Mouse (Mus musculus): ENCODE data around the gene Mafb. TPM values are rescaled to one million over a fixed set of nuclear protein-coding genes. Genes with fewer than 3 reads are reported as not detected.

Gene Mafb
- 22.5 and 23.2 TPM in 2 replicates for polyA plus RNA-seq (2015; fragmentation: Nextera tagmentation; extraction: Ambion mirVana)

DNA sequence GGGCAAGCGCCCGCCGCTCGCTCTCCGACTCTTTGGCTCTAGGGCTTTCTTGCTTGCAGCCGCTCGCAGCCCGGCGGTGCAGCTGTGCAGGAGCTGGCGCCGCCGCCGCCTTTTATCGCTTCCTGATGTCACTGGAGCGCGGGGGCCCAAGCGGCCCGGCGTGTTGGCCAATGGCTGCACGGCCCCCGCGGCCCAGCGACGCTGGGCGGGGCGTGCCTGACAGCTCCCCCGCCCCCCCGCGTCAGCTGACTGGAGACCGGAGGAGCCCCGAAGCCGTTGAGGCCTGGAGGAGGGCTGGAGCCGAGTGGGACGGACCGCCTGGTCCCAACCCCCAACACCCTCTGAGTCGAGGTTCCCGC is at the start of gene Mafb:
TSS of gene Mafb (minus strand) at position 86 of the 359 bp plus-strand sequence.
- H3K4me2 ChIP-seq, result peak within 1 kb of the TSS; percentile 87
- peak; percentile 91 for ATAC-seq (ENCODE audit: low FRiP score)
- H3K27me3 ChIP-seq, result peaks cover 79% of the 10 kb centered on the region
- no peaks in the 10 kb centered on the region for H3K9me3 ChIP-seq
- peak within 1 kb of the TSS; percentile 89 for H3K27ac ChIP-seq
- H3K9ac ChIP-seq, result peak within 1 kb of the TSS; percentile 83
- WGBS, result 0% methylated on average over 28 of the region's 37 CpGs
- peak within 1 kb of the TSS; percentile 62 for H3K4me3 ChIP-seq
- H3K36me3 ChIP-seq, result no peaks in the 10 kb centered on the region
- H3K4me1 ChIP-seq (replicated peaks), result peaks cover 52% of the 10 kb centered on the region

DNA sequence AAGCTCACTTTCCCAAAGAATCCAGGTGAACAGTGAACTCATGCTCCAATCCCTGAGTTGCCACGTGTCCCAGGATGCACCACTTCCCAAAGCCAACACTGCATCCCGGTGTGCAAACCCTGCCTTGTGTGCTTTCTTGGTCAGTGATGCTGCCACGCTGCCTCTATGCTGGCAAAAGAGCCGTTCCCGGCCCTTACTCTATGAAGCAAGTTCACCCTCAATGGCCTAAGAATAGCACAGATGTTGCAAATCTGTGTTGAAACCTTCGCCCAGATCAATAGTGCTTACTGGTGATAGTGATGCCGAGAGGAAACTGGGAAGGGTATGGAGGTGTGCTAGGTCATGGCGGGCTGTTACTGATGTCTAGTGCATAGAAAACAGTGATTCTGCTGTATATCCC is 48.3 kb upstream of the Mafb start:
- H3K4me3 ChIP-seq, result no peak overlapping the region
- no peaks in the 10 kb centered on the region for H3K36me3 ChIP-seq
- H3K27me3 ChIP-seq, result peaks cover 35% of the 10 kb centered on the region
- no peaks in the 10 kb centered on the region for H3K9me3 ChIP-seq
- WGBS, result 92% methylated on average over 8 of the region's 8 CpGs
- H3K9ac ChIP-seq, result no peak overlapping the region
- no peak overlapping the region for H3K27ac ChIP-seq
- ATAC-seq (ENCODE audit: low FRiP score), result no peak
- H3K4me2 ChIP-seq, result no peak overlapping the region
- peaks cover 5% of the 10 kb centered on the region; the same call in 1 of the 2 replicates for H3K4me1 ChIP-seq (replicated peaks)

- Histone ChIP-seq H3K4me1 (replicated peaks) (peaks cover 5% of the 10 kb centered on the region; the same call in 1 of the 2 replicates), H3K9ac (no peak overlapping the region), H3K4me3 (no peak overlapping the region), H3K9me3 (no peaks in the 10 kb centered on the region), H3K4me2 (no peak overlapping the region), H3K27me3 (peaks cover 35% of the 10 kb centered on the region), H3K36me3 (no peaks in the 10 kb centered on the region), H3K27ac (no peak overlapping the region)
- no peak for ATAC-seq (ENCODE audit: low FRiP score)
- WGBS, result 94% methylated on average over 11 of the region's 11 CpGs
Measured at GRCm38 (mm10) chr2:160414736-160415135, 47.9 kb upstream of the Mafb start.

DNA sequence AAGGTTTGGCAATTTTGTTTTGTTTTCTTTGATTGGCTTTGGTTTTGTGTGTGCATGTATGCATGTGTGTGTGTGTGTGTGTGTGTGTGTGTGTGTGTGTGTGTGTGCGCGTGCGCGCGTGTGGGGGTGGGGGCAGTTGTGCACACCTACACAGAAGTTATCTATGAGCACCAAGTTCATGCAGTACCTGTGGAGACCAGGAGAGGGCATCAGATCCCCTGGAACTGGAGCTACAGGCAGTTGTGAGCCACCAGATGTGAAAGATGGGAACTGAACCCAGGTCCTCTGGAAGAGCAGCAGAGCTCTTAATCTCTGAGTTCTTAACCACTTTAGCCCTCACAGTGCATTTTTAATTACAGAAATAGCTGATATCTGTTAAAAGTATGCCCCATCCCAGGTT is 47.1 kb upstream of the Mafb start:
- H3K4me3 ChIP-seq, result no peak overlapping the region
- H3K27me3 ChIP-seq, result peaks cover 32% of the 10 kb centered on the region; the same call in 1 of the 2 replicates
- no peak overlapping the region for H3K4me2 ChIP-seq
- no peak overlapping the region for H3K9ac ChIP-seq
- no peak for ATAC-seq (ENCODE audit: low FRiP score)
- 97% methylated on average over 5 of the region's 5 CpGs for WGBS
- H3K27ac ChIP-seq, result no peak overlapping the region
- peaks cover 5% of the 10 kb centered on the region; the same call in 1 of the 2 replicates for H3K4me1 ChIP-seq (replicated peaks)
- H3K36me3 ChIP-seq, result no peaks in the 10 kb centered on the region
- no peaks in the 10 kb centered on the region for H3K9me3 ChIP-seq

- Histone ChIP-seq H3K9me3 (no peaks in the 10 kb centered on the region), H3K9ac (no peak overlapping the region), H3K27me3 (peaks cover 26% of the 10 kb centered on the region; the same call in 1 of the 2 replicates), H3K4me3 (no peak overlapping the region), H3K27ac (no peak overlapping the region), H3K36me3 (no peaks in the 10 kb centered on the region), H3K4me1 (replicated peaks) (peaks cover 5% of the 10 kb centered on the region; the same call in 1 of the 2 replicates), H3K4me2 (no peak overlapping the region)
- ATAC-seq (ENCODE audit: low FRiP score), result no peak
- 45% methylated on average over 12 of the region's 12 CpGs for WGBS
Measured at GRCm38 (mm10) chr2:160413055-160413454, 46.2 kb upstream of the Mafb start.

GRCm38 (mm10) chr2:160411431-160411830 is 44.6 kb upstream of the Mafb start:
- no peaks in the 10 kb centered on the region for H3K36me3 ChIP-seq
- peaks cover 20% of the 10 kb centered on the region; the same call in 1 of the 2 replicates for H3K27me3 ChIP-seq
- H3K27ac ChIP-seq, result no peak overlapping the region
- H3K4me2 ChIP-seq, result no peak overlapping the region
- no peak overlapping the region for H3K4me3 ChIP-seq
- peaks cover 5% of the 10 kb centered on the region; the same call in 1 of the 2 replicates for H3K4me1 ChIP-seq (replicated peaks)
- no peak for ATAC-seq (ENCODE audit: low FRiP score)
- no peaks in the 10 kb centered on the region for H3K9me3 ChIP-seq
- H3K9ac ChIP-seq, result no peak overlapping the region
- 83% methylated on average over 7 of the region's 7 CpGs for WGBS

DNA sequence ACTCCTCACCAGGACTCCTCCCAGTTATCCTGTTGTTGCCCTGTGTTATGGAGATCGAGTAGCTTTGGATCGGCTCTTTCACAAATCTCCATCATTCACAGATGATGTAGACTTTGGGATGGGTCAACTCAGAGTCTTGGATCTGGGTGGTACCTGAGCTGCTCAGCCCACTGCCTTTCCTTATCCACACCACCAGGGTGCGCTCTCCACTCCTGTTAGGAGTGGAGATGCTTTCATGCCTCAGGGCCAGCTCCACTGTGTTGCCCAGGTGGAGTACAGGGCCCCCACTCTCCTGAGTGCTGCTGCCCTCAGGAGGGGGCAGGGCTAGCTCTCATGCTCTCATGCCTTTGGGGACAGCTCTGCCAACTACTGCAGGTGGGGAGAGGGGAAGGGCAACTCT is 40.9 kb upstream of the Mafb start:
- Histone ChIP-seq H3K4me1 (replicated peaks) (peaks cover 7% of the 10 kb centered on the region), H3K4me3 (no peak overlapping the region), H3K27me3 (peaks cover 20% of the 10 kb centered on the region; the same call in 1 of the 2 replicates), H3K9ac (no peak overlapping the region), H3K4me2 (no peak overlapping the region), H3K36me3 (no peaks in the 10 kb centered on the region), H3K27ac (no peak overlapping the region), H3K9me3 (no peaks in the 10 kb centered on the region)
- WGBS, result 83% methylated on average over 3 of the region's 3 CpGs
- ATAC-seq (ENCODE audit: low FRiP score), result no peak

GRCm38 (mm10) chr2:160397747-160398146 is 30.9 kb upstream of the Mafb start:
- Histone ChIP-seq H3K36me3 (no peaks in the 10 kb centered on the region), H3K4me2 (no peak overlapping the region), H3K27me3 (peaks cover 31% of the 10 kb centered on the region), H3K4me1 (replicated peaks) (peaks cover 31% of the 10 kb centered on the region), H3K9ac (no peak overlapping the region), H3K4me3 (no peak overlapping the region), H3K9me3 (no peaks in the 10 kb centered on the region), H3K27ac (no peak overlapping the region)
- ATAC-seq (ENCODE audit: low FRiP score), result no peak
- WGBS, result 82% methylated on average over 12 of the region's 12 CpGs

GRCm38 (mm10) chr2:160394735-160395134 is 27.9 kb upstream of the Mafb start:
- H3K4me2 ChIP-seq, result no peak overlapping the region
- H3K9me3 ChIP-seq, result no peaks in the 10 kb centered on the region
- peak overlapping the region; percentile 40; the same call in 1 of the 2 replicates for H3K27ac ChIP-seq
- 60% methylated on average over 7 of the region's 7 CpGs for WGBS
- ATAC-seq (ENCODE audit: low FRiP score), result no peak
- H3K9ac ChIP-seq, result no peak overlapping the region
- no peaks in the 10 kb centered on the region for H3K36me3 ChIP-seq
- H3K4me1 ChIP-seq (replicated peaks), result peaks cover 42% of the 10 kb centered on the region
- H3K4me3 ChIP-seq, result no peak overlapping the region
- H3K27me3 ChIP-seq, result peaks cover 49% of the 10 kb centered on the region

DNA sequence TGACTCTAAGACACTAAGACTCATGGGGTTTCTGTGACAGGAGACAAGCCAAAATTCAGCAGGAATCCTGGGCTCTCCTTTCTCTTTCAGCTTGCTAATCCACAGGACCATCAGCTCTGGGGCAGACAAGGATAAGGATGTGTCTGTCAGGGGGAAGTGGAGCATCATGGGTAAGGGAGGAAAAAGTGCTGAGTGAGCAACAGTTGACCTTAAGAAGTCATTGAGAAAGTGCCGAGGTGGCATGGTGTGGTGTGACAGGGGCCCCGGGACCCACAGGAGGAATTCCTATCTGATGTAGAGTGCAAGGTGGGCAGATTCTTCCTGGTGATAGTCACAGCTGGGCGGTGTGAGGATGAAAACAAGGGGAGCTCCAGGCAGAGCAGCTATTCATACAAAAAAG is 25.8 kb upstream of the Mafb start:
- ATAC-seq (ENCODE audit: low FRiP score), result no peak
- WGBS, result 74% methylated on average over 3 of the region's 3 CpGs

DNA sequence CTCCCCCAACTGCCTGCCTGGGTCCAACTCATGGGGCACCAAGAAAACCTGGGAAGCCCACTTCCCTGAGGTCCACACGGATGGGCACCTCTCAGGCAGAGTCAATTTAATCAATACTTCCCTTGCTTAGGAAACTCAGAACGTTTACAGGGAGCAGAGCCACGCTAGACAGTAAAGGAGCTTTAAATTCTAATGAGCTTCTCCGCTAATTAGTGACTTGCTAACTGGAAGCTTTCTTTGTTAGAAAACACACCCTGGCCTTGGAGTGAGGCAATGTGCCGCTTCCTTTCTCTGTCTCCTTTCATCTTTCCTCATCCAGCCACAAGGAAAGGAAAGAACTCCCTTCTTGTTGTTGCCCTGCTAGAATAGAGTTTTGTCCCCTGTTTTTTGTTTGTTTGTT is 21.7 kb upstream of the Mafb start:
- H3K9ac ChIP-seq, result no peak overlapping the region
- ATAC-seq (ENCODE audit: low FRiP score), result no peak
- no peak overlapping the region for H3K4me2 ChIP-seq
- H3K27me3 ChIP-seq, result peaks cover 71% of the 10 kb centered on the region
- H3K9me3 ChIP-seq, result no peaks in the 10 kb centered on the region
- no peak overlapping the region for H3K4me3 ChIP-seq
- 18% methylated on average over 5 of the region's 5 CpGs for WGBS
- no peaks in the 10 kb centered on the region for H3K36me3 ChIP-seq
- H3K27ac ChIP-seq, result no peak overlapping the region
- peaks cover 17% of the 10 kb centered on the region for H3K4me1 ChIP-seq (replicated peaks)

More for the DNA sequence above, 25.8 kb upstream of the Mafb start:
- Histone ChIP-seq H3K4me3 (no peak overlapping the region), H3K4me1 (replicated peaks) (peaks cover 45% of the 10 kb centered on the region), H3K36me3 (no peaks in the 10 kb centered on the region), H3K27ac (no peak overlapping the region), H3K4me2 (no peak overlapping the region), H3K9ac (no peak overlapping the region), H3K27me3 (peaks cover 53% of the 10 kb centered on the region), H3K9me3 (no peaks in the 10 kb centered on the region)

- peaks cover 83% of the 10 kb centered on the region for H3K27me3 ChIP-seq
- WGBS, result 40% methylated on average over 3 of the region's 3 CpGs
- no peak overlapping the region for H3K4me3 ChIP-seq
Measured at GRCm38 (mm10) chr2:160383418-160383817, 16.6 kb upstream of the Mafb start.

GRCm38 (mm10) chr2:160378271-160378670 is 11.4 kb upstream of the Mafb start:
- peaks cover 96% of the 10 kb centered on the region for H3K27me3 ChIP-seq
- ATAC-seq (ENCODE audit: low FRiP score), result no peak
- no peaks in the 10 kb centered on the region; the same call in 1 of the 2 replicates for H3K4me1 ChIP-seq (replicated peaks)
- 46% methylated on average over 4 of the region's 4 CpGs for WGBS
- H3K9me3 ChIP-seq, result no peaks in the 10 kb centered on the region
- no peak overlapping the region for H3K27ac ChIP-seq
- H3K4me3 ChIP-seq, result no peak overlapping the region
- no peak overlapping the region for H3K9ac ChIP-seq
- no peak overlapping the region for H3K4me2 ChIP-seq
- H3K36me3 ChIP-seq, result no peaks in the 10 kb centered on the region

More at GRCm38 (mm10) chr2:160383418-160383817, 16.6 kb upstream of the Mafb start:
- Histone ChIP-seq H3K9ac (no peak overlapping the region), H3K4me2 (no peak overlapping the region), H3K9me3 (no peaks in the 10 kb centered on the region), H3K27ac (no peak overlapping the region), H3K36me3 (no peaks in the 10 kb centered on the region), H3K4me1 (replicated peaks) (peaks cover 3% of the 10 kb centered on the region)
- ATAC-seq (ENCODE audit: low FRiP score), result no peak

Data from hindbrain, embryonic 13.5 days (tissue).